Mouse (Mus musculus): ENCODE results near the gene Gm21958.

Gm21958 gene

DNA sequence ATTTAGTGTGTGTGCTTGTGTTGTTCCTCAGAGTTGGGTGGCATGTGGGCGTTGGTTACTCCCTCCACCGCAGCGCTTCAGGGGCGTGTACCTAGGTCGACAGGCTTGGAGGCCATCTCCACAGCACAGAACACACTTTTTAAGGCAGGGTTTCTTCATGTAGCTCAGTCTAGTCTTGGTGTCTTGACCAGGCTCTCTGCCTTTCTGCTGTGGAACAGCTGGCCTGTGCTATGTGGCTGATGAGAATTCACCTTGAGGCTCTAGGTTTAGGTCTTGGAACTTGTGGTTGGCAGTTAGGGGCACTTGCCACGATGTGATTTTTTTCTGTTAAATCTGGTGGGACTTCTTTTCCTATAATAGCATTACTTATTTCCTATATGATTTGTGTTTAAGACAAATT is at the start of gene Gm21958:
Gene Gm21958 (minus strand): TSS at position 101 of the 400 bp plus-strand sequence.
- no peak for DNase-seq

DNA sequence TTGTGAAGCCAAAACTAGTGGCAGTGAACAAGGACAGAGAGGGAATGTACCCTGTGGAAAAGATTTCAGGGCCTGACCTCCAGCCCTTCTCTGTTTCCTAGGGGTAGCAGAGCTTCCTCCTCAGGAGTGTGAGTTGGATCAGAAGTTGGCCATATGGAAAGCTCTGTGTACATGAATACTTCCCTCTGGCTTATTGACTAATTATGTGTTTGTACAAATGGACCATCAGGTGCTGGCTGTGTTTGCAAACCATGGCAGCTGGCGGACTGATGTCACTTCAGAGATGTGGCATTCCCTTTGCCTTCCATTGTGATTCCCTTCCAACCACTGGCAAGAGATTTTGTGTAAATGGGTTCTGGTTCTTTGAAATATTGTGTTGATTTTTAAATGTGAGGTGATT is 47.1 kb upstream of the Gm21958 start:
- DNase-seq: peak; percentile 14

DNA sequence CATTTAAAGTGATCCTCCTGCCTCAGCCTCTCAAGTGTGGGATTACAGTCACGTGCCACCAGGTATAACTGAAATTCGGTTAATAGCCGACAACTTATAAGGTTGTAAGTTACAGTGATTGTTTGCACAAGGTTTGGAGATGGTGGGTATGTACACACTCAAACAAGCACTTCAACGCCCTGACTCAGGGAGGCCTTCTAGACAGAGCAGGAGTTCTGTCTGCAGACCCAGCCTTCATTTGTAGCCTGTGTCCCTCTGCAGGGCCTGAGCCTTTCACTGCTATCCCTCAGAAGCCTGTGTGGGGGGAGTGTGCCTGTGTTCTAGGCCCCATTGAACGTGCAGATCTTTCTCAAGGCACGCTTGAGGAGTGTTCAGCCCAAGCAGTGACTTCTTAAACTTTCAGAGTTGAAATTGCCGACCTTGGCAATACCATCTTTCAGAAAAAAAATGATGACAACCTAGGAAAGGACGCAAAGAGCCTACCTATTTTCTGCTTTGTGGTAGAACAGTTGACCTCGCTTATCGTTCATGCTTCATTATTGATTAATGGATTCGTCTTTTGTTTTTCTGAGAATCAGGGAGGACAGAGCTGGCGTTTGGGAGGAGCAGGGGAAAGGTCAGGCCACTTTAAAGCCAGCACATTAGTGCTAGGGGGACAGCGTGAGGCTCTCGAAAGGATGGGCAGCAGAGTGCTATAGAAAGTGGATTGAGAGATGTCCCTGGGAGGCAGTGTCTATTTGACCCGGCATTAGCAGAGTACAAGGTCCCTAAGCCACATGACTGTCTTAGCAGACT is 46.4 kb upstream of the Gm21958 start:
- no peak for DNase-seq

DNA sequence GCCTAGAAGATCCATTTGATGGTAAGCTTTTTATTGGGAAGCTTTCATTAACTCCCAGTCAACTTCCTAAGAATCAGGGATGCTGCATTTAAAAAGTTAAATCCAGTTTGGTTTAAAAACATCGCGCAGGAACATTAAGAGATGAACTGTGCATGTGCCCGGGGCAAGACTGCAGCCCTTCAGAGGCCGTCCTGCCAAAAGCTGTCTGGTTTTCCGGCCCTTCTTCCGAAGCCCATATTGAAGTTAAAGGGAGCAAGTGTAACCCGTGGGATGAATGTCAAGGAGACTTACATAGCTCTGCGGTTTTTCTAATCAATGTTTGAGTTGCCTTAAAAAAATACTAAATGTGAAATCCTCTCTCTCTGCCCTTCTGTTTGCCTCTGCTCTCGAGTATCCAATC is 45.1 kb upstream of the Gm21958 start:
- no peak for DNase-seq

DNA sequence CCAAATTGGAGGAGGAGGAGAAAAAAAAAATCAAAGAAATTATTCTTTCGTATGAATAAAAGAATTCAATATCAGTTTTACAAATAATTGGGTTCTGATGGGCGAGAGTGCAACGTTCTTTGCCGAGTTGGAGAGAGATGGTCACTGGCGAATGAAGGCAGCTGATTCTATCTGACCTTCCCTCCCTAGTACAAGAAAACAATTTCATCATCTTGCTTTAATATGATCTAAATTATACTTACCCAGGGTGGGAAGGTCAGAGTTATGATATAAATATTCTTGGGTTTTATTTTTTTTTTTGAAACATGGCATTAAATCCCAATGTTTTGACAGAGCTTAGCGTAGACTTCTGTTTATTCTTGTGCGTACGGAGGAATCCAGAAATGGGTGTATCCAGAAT is 43.3 kb upstream of the Gm21958 start:
- DNase-seq: no peak

DNA sequence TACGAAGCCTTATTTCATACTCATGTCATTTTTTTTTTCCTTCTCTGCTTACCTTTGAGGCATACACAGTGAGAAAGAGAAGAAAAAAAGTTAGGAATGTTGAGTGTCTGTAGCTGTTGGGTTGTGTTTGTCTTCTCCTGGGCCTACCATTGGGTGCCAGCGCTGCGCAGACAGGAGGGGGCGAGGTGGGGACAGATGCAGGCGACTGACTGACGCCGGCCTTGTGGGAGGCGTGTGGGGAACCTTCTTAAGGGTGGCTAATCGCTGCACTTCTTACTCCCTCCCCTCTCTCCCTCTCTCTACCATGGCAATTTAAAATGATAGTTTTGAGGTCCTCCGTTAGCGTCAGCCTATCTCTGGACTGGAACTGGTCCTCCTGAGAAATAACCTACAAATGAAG is 41.9 kb upstream of the Gm21958 start:
- DNase-seq: peak; percentile 51

DNA sequence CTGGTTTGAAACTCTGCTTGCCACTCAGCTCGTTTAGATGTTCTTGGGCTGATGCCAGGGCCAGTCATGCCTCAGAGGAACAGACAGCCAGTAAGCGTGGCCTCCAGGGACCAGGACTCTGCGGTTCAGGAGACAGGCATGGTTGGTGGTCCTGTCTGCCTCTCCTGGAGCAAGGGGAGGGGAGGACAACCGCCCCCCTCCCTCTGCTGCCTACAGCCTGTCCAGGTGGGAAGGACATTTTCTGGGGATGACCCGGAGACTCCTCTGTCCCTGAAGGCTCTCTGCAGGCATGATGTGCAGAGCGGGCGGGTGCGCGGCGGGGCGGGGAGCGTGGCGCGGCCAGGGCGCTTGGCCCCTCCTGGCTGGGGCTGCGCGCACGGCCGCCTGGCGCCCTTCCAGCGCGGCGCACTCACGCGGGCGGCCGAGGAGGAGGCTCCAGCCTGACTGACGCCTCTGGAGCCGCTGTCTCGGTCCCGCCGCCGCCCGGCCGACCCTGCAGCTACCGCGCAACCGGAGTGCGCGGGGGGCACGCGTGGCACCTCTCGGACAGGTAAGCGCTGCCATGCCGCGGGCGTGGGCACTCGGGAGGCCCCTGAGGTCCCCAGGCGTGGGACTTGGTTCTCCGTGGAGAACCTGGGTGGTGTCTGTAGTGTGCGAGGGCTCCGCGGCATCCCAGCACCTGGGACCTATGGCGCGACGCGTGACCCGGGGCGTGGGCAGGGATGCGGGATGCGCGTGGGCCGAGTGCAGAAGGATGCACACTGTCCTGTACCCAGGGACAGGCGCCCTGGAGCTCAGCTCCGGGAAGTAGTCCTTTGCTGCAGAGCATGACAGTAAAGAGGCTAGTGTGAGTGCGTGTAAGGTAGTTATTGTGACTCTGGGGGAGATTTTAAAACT is 41.2 kb upstream of the Gm21958 start, which contains the start of gene Smad9:
Gene Smad9 (plus strand): TSS at position 438 of the 897 bp plus-strand sequence.
- peak; percentile 64 for DNase-seq

DNA sequence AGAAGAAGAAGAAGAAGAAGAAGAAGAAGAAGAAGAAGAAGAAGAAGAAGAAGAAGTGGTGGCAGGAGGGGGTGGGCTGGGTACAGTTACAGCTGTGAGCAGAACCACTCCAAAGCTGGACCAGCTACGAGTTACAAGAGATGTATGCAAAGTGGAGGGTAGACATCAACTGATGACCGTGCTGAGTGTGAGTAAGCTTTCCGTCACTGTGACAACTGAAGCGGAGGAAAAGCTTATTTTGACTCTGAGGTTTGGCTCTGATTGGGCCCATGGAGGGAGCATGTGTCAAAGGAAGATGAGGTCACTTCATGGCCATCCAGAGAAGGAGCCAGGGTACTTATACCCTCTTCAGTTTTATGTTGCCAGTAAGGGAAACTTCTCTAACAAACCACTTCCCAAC is 39.3 kb upstream of the Gm21958 start:
- DNase-seq: no peak

DNA sequence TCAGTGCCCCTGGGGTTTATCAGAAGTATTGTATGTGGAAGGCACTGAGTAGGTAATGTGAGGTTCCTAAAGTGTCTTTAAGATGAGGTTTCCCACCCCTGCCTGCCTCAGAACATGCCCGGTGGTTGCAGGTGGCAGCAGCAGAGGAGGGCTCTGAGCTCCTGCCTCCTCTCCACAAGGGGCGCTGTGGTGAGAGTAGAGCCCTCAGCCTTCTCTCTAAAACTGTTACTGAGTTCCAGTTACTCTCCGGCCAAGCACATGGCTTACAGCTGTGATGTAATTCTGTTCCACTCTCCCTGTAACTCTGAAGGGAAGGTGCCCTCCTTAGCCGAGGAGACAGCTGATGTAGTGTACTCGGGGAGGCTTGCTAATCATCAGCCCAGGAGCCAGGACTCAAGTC is 31.6 kb upstream of the Gm21958 start:
- peak; percentile 34 for DNase-seq

DNA sequence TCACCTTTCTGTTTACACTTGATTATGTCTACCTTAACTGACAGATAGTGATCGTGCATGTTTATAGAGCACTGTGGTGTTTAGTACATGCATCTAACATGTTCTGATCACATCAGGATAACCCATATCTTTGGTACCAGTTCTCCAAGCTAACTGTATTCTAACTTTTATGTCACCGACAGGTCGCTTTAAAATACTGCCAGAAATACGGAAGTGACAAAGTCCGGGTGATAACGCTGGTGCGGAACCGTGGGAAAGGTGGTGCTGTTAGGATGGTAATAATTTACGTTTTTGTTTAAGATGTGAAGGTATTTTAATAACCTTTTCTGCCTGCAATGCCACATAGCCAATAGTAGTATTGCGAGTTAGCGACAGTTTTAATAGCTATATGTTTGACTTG is 27.8 kb upstream of the Gm21958 start:
- DNase-seq: no peak

DNA sequence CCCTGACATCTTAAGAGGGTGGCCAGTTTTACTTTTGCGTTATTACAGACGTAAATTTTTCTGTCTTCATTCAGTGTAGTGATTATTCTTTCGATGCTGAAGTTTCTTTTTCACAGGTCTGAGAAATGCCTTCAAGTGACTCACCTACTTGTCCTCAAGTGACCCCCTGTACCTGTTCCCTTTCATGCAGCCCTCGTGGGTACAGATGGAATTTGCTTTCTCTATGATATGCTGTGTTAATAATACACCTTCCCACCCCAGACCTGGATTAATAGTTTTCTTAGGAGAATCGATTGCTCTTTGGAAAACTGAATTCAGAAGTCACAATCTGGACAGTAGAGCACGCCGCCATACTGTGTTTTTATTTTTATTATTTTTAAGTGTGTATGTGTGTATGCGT is 23.2 kb upstream of the Gm21958 start:
- no peak for DNase-seq

DNA sequence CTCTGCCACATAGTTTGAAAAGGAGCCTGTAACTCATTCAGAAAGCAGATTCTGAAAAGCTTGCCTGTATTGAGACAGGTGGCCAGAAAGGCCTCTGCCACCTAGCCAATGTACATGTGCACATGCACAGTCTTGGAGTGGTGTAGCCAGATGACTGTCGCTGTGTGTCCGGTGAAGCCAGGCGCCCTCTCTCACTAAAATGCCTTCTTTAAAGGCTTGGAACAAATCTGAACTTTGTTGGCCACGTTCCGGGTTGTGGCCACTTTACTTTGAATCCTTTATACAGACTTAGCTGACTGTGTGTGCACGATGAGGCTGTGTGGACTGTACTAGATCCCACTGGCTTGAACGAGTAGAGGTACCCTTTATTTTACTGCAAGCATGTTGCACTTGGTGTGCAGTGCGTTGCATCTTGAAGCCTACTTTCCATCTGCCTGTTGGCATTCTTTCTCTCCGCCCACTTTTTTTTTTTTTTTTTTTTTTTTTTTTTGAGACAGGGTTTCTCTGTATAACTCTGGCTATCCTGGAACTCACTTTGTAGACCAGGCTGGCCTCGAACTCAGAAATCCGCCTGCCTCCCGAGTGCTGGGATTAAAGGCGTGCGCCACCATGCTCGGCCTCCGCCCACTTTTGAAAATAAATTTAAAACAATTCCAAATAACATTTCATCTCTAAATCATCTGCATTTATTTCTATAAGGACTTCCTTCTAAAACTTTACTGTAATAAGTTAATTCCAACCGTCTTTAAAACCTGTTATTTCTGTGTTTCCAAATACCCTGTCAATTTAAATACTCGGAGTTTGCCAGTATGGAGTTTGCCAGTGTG is 22.2 kb upstream of the Gm21958 start:
- DNase-seq: no peak

DNA sequence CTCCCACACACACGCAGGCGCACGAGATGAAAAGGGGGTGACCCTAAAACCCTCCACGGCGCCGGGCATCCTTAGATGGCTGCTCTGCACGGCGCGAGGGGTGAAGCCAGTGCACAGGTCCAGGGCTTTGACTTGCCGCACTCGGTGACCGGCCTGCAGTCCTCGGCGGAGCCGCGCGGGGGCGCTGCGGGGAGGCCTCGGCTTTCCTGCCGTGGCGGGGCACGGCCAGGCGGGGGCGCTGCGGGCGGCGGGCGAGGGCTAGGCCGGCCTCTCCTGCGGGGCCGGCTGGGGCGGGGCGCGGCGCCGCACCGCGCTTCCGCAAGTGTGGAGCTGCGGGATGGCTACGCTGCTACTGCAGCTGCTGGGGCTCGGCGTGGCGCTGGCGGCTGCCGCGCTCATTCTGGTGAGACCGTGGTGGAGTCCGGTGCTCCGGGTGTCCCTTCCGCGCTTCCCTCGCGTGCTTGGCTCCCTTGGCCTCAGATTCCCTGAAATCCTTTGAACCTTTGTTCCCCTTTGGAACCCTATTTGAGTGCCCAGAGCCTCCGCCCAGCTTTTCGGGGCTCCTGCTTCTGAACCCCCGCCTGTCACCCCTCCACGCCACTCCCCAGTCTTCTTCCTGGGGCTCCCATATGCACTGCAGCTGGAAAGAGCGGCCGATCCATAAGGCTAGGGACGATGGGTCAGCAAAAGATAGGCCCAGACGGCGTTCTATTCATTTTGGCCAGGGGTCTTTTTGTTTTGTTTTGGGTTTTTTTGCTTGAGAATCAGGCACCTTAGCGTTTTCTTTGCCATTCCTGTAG is 21.3 kb upstream of the Gm21958 start, which contains the start of the genes Exosc8 and Alg5:
Gene Exosc8 (minus strand): TSS at position 147 of the 800 bp plus-strand sequence.
Gene Alg5 (plus strand): TSS at position 293 of the 800 bp plus-strand sequence.
- peak; percentile 92 for DNase-seq

DNA sequence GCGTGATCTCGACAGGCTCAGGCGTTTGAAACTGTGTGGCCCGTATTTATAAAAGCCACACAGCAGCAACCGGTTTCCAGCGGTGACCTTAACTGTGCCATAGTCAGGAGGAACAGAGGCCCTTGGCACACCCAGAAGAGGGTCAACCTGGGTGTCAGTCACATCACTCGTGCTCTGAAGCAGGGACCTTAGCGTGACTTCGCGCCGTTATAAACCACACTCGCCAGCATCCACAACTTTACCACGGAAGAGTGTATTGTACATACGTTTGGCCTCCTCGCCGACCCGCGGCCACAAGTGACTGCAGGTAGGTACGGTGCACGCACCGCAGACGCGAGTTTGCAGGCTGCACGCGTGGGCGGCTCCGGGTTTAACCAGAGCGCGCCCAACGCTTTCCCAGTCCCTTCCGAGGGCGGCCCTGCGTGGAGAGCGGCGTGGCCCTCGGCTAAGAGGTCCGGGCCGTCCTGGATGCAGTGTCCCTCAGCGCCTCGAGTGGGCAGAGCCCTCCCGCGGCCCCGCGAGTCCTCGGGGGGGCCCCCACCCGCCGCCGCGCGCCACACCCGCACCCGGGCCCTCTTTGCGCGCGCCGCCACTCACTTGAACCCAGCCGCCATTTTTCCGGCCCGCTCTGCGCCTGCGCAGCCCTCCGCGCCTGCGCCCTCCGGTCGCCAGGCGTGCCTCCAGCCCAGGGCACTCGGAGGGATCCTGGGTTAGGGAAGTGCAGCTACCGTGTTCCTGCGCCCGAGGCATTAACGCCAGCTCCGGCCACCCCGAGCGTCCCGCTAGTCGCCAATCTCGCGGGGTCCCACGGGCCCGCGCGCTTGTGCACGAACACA is 20.5 kb upstream of the Gm21958 start:
- DNase-seq: peak; percentile 90

DNA sequence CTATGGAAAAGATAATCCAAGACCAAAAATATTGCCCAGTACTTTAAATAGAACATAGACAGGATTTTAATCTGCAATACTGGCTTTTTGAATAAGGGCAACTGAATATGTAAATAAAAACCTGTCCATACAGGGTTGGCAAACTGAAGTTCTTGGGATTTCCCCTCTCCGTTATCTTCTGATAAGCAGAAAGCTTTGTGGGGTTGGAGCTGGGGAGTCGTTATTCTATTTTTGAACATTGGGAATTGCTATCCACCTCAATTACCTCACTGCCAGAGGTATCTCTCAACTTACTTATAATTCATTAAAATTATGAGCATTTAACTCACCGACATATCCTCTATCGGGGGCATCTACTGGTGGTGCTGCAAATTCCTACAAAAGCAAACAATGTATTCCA is 18.2 kb upstream of the Gm21958 start:
- DNase-seq: no peak

DNA sequence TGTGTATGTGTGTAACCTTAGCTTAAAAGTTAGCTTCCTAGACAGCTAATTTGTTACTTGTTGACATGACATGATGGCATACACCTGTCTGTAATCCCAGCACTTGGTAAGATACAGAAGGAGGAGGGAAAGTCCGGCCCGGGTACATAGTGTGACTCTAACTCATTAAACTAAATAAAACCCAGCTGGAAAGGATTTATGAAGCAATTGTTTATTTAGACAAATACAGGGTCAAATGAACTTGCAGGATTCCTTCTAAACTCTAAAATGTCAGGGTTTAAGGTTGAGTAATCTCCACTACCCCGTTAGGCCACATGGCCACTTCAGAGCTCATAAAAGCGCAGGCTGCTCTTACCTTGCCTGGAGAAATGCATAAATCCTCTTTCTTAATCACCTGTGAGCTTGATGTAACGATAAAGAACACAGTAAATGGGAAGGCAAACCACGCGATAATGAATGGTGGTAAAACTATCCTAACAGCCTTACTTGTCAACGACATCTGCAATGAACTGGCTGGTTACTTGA is 17.5 kb upstream of the Gm21958 start:
- DNase-seq: no peak

DNA sequence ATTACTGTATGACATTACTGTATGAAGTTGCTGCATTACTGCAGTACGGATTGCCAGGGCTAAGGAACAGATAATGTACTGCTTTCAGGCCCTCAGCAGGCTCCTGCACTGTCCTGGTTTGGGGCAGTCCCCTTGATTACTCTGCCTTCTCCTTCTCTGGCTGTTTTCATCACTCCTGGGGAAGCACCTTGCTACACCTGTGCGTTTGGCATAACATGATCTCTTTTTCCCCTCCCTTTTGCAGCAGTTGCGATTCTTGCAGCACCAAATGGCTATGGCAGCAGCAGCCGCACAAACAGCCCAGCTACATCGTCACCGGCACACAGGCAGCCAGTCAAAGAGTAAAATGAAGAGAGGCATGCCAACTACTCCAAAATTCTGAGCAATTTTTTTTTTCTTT is 13.9 kb upstream of the Gm21958 start:
- no peak for DNase-seq

DNA sequence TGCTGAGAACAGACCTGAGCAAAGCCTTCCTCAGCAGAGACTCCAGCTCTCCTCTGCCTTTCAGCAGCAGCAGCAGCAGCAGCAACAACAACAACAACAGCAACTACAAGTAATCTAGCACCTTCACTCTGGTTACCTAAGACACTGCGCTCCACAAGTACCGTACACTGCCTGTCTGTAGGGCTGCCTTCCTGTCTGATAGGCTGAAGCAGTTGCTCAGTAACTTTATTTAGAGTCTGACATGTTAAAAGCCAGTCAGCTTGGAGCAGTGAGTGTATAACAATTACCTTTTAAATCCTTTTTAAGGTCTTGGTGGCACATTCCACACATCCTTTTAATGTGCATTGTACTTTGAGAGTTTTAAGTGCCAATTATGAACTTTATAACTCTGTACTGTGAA is 13.4 kb upstream of the Gm21958 start:
- DNase-seq: no peak

DNA sequence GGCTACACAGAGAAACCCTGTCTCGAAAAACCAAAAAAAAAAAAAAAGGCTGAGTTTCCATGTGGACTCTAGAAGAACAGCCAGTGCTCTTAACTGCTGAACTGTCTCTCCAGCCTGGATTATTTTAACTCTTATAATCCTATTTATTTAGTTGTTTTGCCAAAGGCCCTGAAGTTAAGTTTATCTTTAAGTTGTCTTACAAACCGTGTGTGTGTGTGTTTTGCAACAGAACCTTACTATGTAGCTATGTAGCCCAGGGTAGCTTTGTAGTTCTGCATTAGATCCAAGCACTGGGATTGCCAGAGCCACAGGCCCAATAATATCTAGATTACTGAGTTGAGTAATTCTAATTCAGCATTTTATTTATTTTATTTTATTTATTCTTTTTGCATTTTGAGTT is 11.2 kb upstream of the Gm21958 start:
- DNase-seq: no peak

DNA sequence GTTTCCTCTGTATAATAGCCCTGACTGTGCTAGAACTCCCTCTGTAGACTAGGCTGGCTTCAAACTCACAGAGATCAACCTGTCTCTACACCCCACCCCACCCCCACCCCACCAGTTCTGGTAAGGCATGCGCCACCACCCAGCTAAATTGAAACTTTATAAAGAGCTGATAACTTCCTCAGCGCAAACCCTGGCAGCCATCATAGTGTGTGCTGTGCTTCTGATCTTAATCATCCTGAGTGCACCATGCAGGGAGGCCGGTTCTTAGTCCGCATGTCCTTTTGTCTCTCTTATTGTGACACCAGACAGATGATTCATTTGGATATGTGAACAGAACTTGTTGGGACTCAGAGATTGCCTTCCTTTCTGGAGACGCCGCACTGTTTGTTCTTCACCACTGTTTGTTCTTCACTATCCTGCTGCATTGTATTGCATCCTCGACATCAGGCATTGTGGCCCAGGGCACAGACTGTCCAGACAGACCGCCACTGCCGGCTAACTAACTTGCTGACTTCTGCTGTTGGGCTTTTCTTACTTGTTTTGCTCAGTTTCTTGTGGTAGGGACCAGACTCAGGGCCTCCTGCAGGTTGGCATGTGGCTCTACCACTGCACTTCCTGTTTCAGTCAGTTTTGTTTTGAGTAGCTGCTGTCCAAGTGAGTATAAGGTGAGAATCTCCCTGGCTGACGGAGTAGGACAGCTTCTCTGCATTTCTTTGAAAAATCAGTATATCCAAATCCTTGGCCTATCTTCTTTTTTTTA is 9.8 kb upstream of the Gm21958 start:
- DNase-seq: no peak

All from lung, postnatal 14 days (tissue).